Mouse (Mus musculus) heart, embryonic 11.5 days (tissue): ENCODE results near the gene Fermt2. TPM values are rescaled to one million over a fixed set of nuclear protein-coding genes. Genes with fewer than 3 reads are reported as not detected.
A peak's percentile ranks its signal among the peaks of the same experiment; 100 is the strongest.
"Not testable (repeated sequence)": the region's sequence is repeated elsewhere in the genome, so short reads cannot be mapped to it uniquely, and the experiment has no call there.

Experiments
- ATAC-seq: fragments of 200-750 bp; cut with Nextera tagmentation; replicated peaks from 2 replicates; pipeline ENCODE4 v1.8.0; 2017; ENCODE audit warnings: moderate library complexity; ENCODE audit not compliant: insufficient number of reproducible peaks, low FRiP score, low TSS enrichment
- H3K27ac ChIP-seq: fragments of 300-500 bp; sonication (generic); 2 replicates; pipeline ENCODE4 v1.5.1; 2014; ENCODE audit warnings: mild to moderate bottlenecking, low read depth, low read length
- H3K27me3 ChIP-seq: fragments of 300-500 bp; sonication (generic); 2 replicates; pipeline ENCODE4 v1.6.1; 2014; ENCODE audit warnings: mild to moderate bottlenecking, low read length, mixed read lengths; ENCODE audit not compliant: control insufficient read depth, insufficient read depth
- H3K36me3 ChIP-seq: fragments of 300-500 bp; sonication (generic); 2 replicates; pipeline ENCODE4 v1.6.1; 2014; ENCODE audit warnings: mild to moderate bottlenecking, low read length, moderate library complexity, mixed read lengths; ENCODE audit not compliant: control insufficient read depth, insufficient read depth
- H3K4me1 ChIP-seq: fragments of 300-500 bp; sonication (generic); 2 replicates; pipeline ENCODE4 v1.6.1; 2014; ENCODE audit warnings: low read length; ENCODE audit not compliant: control insufficient read depth, insufficient read depth
- H3K4me2 ChIP-seq: fragments of 300-500 bp; sonication (generic); 2 replicates; pipeline ENCODE4 v1.6.1; 2014; ENCODE audit warnings: mild to moderate bottlenecking, moderate library complexity
- H3K4me3 ChIP-seq: fragments of 300-500 bp; sonication (generic); 2 replicates; pipeline ENCODE4 v1.5.1; 2014; ENCODE audit warnings: low read depth, low read length
- H3K9ac ChIP-seq: fragments of 300-500 bp; sonication (generic); 2 replicates; pipeline ENCODE4 v1.6.1; 2014; ENCODE audit warnings: mild to moderate bottlenecking, low read depth, low read length, moderate library complexity
- H3K9me3 ChIP-seq: fragments of 300-500 bp; sonication (generic); replicated peaks from 2 replicates; pipeline ENCODE4 v1.6.1; 2016; ENCODE audit warnings: low read length; ENCODE audit not compliant: control insufficient read depth
- WGBS: fragments of 180-500 bp; shearing (Covaris S2); extraction: QIAGEN DNeasy Blood & Tissue Kit; methylation state at CpG from one replicate; pipeline ENCODE4 v1.1.7; 2014; ENCODE audit not compliant: insufficient replicate concordance; 5-methylcytosine and 5-hydroxymethylcytosine counted together
- polyA plus RNA-seq: library from polyadenylated mRNA; unstranded; fragments of >200 nt; fragmentation: Nextera tagmentation; extraction: Ambion mirVana; gene quantifications from 2 replicates; pipeline ENCODE4 v1.2.1, GENCODE M21; 2014

The Fermt2 gene
- polyA plus RNA-seq, 1 experiment from 2014 or later: 188 TPM

- H3K4me2 ChIP-seq, H3K9ac ChIP-seq, H3K27ac ChIP-seq, H3K27me3 ChIP-seq, ATAC-seq, H3K4me3 ChIP-seq, H3K9me3 ChIP-seq: not testable (repeated sequence)
- H3K36me3 ChIP-seq: peaks cover 18% of the 10 kb centered on the region
- H3K4me1 ChIP-seq: peaks cover 12% of the 10 kb centered on the region
- 85% methylated on average over 11 of the region's 11 CpGs for WGBS
These were observed 46.6 kb downstream of the Fermt2 start for GRCm38 (mm10) chr14:45483361-45483760.

GRCm38 (mm10) chr14:45478977-45479806 lies 50.7 kb downstream of the Fermt2 start:
- Histone ChIP-seq H3K36me3 (peaks cover 27% of the 10 kb centered on the region), H3K4me2 (no peak overlapping the region), H3K9ac (no peak overlapping the region), H3K9me3 (no peaks in the 10 kb centered on the region), H3K27ac (peak overlapping the region; percentile 46; the same call in 1 of the 2 replicates), H3K27me3 (no peaks in the 10 kb centered on the region), H3K4me3 (no peak overlapping the region), H3K4me1 (peaks cover 17% of the 10 kb centered on the region)
- WGBS: 41% methylated on average over 9 of the region's 9 CpGs
- no peak for ATAC-seq

GRCm38 (mm10) chr14:45478515-45478914 lies 51.4 kb downstream of the Fermt2 start:
- 45% methylated on average over 3 of the region's 3 CpGs for WGBS
- Histone ChIP-seq H3K4me3 (no peak overlapping the region), H3K9me3 (no peaks in the 10 kb centered on the region), H3K27ac (0 out of 2 replicates have a peak overlapping the region, but pooled peaks have one; percentile 46), H3K4me2 (no peak overlapping the region), H3K4me1 (peaks cover 17% of the 10 kb centered on the region), H3K36me3 (peaks cover 27% of the 10 kb centered on the region), H3K27me3 (no peaks in the 10 kb centered on the region), H3K9ac (no peak overlapping the region)
- ATAC-seq: no peak

- H3K4me3 ChIP-seq: no peak overlapping the region
- H3K27ac ChIP-seq: no peak overlapping the region
- peaks cover 17% of the 10 kb centered on the region for H3K4me1 ChIP-seq
- 25% methylated on average over 8 of the region's 8 CpGs for WGBS
- no peak overlapping the region for H3K4me2 ChIP-seq
- peak; percentile 49; the same call in 1 of the 2 replicates for ATAC-seq
- no peak overlapping the region for H3K9ac ChIP-seq
- no peaks in the 10 kb centered on the region for H3K9me3 ChIP-seq
- no peaks in the 10 kb centered on the region for H3K27me3 ChIP-seq
- H3K36me3 ChIP-seq: peaks cover 33% of the 10 kb centered on the region
These were observed 52.3 kb downstream of the Fermt2 start for GRCm38 (mm10) chr14:45477651-45478050.

- Histone ChIP-seq H3K9ac (no peak overlapping the region), H3K9me3 (no peaks in the 10 kb centered on the region), H3K27me3 (no peaks in the 10 kb centered on the region), H3K36me3 (peaks cover 33% of the 10 kb centered on the region), H3K4me2 (no peak overlapping the region), H3K27ac (no peak overlapping the region), H3K4me1 (peaks cover 17% of the 10 kb centered on the region), H3K4me3 (no peak overlapping the region)
- WGBS: 76% methylated on average over 7 of the region's 7 CpGs
- ATAC-seq: no peak
These were observed 52.9 kb downstream of the Fermt2 start for GRCm38 (mm10) chr14:45476990-45477389.

- Histone ChIP-seq H3K27me3 (no peaks in the 10 kb centered on the region), H3K27ac (no peak overlapping the region), H3K36me3 (peaks cover 37% of the 10 kb centered on the region), H3K4me1 (peaks cover 2% of the 10 kb centered on the region; the same call in 1 of the 2 replicates), H3K9ac (no peak overlapping the region), H3K4me3 (no peak overlapping the region), H3K9me3 (no peaks in the 10 kb centered on the region), H3K4me2 (no peak overlapping the region)
- WGBS: 88% methylated on average over 10 of the region's 10 CpGs
- no peak for ATAC-seq
These were observed 57.4 kb downstream of the Fermt2 start for GRCm38 (mm10) chr14:45472536-45472935.

- Histone ChIP-seq H3K9ac (no peak overlapping the region), H3K4me3 (no peak overlapping the region), H3K36me3 (peaks cover 44% of the 10 kb centered on the region), H3K4me1 (peaks cover under 1% of the 10 kb centered on the region; the same call in 1 of the 2 replicates), H3K4me2 (no peak overlapping the region), H3K27ac (no peak overlapping the region), H3K27me3 (no peaks in the 10 kb centered on the region), H3K9me3 (no peaks in the 10 kb centered on the region)
- WGBS: 88% methylated on average over 8 of the region's 8 CpGs
- ATAC-seq: no peak
These were observed 60.5 kb downstream of the Fermt2 start for GRCm38 (mm10) chr14:45469446-45469845.

- not testable (repeated sequence) for ATAC-seq, H3K9ac ChIP-seq, H3K4me2 ChIP-seq, H3K27me3 ChIP-seq, H3K27ac ChIP-seq, H3K4me3 ChIP-seq, H3K9me3 ChIP-seq
- WGBS: 89% methylated on average over 7 of the region's 8 CpGs
- Histone ChIP-seq H3K36me3 (peaks cover 42% of the 10 kb centered on the region), H3K4me1 (peaks cover 18% of the 10 kb centered on the region)
These were observed 63.5 kb downstream of the Fermt2 start for GRCm38 (mm10) chr14:45466371-45466770.
